Mouse (Mus musculus): ENCODE measurements around the gene Bbs9.

The Bbs9 gene

GRCm38 (mm10) chr9:22468170-22468898, 7.2 kb upstream of the Bbs9 start:
- DNase-seq: peak; percentile 70

GRCm38 (mm10) chr9:22468899-22469259, 6.6 kb upstream of the Bbs9 start:
- DNase-seq: no peak

- no peak for DNase-seq
These were observed 5.9 kb upstream of the Bbs9 start, which contains the start of gene Rp9 for GRCm38 (mm10) chr9:22469643-22470042. Gene Rp9, minus strand, starts transcription at chr9:22469743.

DNA sequence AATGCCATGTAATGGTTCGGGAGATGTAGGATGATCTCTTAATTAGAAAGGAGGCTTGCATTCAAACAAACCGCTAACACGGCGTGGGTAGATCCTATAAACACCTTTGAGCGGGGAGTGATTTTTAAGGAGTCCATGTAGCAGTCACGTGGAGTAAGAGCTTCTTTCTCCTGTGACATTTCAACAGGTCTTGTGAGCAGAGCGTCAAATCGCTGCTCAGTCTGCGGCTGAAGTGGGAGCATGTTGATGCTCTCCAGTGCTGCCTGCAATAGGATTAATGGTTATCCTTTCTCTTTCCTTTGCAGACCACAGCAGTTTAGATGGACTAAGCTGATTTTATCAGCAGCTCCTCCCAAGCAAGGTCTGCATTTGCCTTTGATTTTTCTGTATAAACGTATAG, 750 bp downstream of the Bbs9 start:
- DNase-seq: no peak

DNA sequence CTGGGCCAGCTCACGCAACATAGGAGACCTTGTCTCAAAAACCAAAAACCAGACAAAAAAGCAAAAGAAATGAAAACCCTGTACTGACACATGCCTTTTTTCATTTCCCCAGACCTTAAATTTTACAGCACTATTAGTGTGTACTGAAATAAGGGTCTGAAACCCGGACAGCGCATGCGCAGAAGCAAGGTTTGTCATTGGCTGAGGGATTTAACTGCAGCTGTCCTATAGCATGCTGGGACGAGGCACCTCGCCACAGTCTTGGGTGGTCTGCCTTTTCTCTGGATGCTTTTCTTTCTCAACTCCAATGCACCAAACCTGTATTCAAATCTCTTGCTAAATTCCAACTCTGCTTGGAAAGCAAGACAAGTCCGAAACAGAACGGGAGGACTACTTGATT, 3.4 kb downstream of the Bbs9 start:
- DNase-seq: no peak

DNA sequence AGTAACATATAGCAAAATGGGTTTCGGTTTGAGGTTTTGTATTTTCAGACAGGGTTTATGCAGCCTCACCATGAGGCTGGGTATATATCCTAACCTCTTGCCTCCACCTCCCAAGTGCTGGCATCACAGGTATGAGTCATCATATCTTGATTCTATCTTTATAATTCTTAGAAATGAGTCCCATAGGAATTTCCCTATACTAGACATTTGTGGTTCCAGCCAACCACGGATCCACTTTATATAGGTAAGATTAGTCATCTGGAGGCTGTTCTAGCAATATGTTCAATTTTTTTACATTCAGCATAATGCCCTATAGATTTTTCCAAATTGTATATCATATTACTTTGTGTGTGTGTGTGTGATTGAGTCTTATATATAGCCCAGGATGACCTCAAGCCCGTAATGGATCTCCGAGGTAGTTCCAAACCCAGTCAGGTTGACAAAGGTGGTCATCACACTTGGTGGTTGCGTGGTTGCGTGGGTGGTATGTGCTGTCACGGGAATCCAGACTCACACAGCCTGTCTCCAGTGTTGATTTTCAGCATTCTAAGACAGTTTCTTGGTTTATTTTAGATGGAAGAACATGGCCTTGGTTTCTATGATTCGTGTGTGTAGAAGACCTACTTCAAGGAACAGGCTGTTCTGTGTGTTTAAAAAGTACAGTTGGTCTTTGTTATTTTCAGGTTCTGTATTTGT, 8.5 kb downstream of the Bbs9 start:
- DNase-seq: no peak

DNA sequence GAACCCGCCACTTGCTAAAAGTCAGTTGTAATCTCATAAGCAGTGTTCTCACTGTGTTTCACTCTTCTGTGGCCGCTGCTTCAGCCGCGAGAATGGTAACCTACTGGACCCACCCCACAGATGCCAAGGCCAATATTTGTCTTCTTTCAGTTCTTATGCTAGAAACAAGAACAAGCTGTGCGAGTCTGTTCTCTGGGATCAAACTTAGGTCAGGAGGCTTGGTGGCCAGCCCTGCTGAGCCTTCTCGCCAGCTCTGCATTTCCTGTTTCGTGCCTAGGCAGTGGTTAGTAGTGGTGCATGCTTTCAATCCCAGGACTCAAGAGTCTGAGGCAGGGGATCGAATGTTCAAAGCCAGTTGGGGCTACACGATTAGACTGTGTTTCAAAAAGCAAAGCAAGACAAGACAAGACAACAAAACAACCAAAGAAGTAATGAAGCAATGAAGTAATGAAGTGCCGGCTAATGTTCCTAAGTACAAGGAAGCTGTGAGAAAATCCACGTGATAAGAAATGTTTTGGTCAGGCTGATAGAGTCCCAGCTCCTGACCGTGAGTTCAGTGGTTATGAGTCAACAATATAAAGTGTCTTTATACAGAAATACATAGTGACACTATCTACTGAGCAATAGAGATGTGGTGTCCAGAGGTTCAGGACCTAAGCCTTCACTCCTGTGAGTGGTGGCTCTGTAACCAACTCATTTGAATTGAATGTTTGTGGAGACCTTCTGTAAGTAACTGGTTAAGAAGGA, 9.2 kb downstream of the Bbs9 start:
- no peak for DNase-seq

DNA sequence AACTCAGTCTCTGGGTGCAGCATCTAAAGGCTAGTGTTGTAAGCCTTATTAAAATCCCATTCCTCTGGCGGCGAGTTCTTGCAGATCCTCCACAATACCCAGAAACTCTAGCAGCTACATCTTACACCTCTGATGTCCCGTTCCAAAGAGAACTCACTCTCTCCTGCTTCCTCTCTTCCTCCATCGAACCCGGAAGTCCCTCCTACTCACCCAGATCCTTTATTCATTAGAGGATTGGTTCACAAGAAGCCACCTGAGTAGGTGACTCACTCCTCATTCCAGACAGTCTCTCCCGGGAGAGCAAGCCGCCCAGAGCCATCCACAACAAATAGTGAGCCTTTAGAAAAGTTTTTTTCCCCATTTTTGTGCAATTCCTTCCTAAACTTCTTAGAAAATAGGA, 10.7 kb downstream of the Bbs9 start:
- DNase-seq: no peak

DNA sequence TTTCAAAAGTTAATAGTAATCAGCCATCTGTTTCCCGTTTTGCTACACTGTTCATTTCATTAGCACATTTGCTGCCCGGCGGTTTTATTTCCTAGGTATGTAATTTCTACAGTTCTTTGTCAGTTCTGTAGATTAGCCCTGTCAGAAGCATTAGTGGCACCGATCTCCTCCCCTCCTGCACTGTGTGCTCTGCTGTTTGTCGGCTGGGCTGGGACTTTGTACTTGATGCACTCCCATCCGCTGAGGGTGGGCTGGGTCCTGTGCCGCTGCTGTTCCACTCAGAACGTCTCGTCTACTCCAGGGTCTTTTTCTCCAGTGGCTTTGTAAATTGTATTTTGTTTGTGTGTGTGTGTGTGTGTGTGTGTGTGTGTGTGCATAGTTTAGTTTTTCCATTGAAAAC, 13.4 kb downstream of the Bbs9 start:
- no peak for DNase-seq

GRCm38 (mm10) chr9:22494203-22494807, 18.8 kb downstream of the Bbs9 start:
- DNase-seq: no peak

GRCm38 (mm10) chr9:22495133-22495532, 19.6 kb downstream of the Bbs9 start:
- DNase-seq: no peak

DNA sequence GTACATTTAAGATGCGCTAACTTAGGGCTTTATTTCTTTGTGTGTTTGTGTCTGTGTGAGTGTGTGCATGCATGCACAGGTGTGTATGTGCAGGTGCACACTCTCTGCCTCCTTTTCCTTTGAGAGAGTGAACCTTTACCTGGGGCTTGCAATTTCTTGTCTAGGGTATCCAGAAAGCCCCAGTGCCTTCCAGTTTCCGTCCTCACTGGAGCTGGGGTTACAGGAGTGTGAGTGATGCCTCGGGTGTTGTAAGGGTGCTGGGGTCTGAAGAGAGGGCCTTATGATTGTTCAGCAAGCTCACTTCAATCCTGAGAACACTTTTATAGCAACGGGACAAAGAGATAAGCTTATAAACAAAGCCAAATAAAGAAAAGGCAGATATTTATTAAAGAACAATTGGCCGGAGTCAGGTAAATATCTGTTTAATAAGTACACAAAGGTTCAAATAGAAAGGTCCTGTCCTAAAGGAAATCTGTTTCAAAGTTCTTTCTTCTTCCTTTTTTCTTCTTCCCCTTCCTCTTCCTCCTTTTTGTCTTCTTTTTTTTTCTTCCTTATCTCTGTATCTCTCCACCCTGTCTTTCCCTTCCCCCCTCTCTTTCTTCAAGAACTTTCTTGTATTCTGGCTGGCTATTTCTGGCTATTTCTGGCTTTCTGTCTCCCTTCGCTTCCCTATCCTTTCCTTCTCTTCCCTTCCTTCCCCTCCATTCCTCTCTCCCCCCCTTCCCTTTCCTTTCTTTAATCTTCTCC, 21.7 kb downstream of the Bbs9 start:
- no peak for DNase-seq

DNA sequence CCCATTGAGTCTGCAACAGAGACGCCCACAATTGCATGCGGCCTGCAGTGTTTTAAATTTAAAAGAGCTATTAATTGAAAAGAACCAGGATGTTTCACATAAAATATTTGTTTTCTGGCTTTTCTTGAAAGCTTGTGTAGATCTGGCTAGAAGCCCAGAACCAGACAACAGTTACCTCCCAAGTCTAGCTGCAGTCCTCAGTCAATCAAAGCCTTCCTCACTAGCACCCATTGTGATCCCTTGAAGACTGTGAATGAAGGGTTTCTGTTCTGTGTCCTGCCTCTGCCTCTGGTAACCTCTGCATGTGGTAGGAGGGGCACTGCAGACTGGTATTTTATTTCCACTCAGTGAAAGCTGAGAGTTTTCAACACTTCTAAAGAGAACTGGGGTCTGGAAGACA, 27.5 kb downstream of the Bbs9 start:
- no peak for DNase-seq

GRCm38 (mm10) chr9:22503581-22503980, 28.1 kb downstream of the Bbs9 start:
- no peak for DNase-seq

DNA sequence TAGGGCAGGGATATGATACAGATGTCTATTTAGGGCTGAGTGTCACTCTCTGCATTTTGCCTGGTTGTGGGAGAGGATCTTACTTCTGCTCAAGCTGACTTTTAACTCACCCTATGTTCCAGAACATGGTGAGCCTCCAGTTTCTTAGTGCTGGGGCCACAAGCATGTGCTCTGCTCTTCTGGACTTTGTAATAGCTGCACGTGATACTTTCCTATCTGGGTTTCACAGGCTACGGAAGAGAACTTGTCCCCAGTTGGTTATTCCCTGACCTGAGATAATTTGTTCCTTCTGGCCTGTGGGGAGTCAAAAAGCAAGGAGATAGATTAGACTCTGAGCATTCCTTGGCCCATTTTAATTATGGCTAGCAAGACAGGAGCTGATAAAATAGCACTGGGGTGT, 30.1 kb downstream of the Bbs9 start:
- no peak for DNase-seq

DNA sequence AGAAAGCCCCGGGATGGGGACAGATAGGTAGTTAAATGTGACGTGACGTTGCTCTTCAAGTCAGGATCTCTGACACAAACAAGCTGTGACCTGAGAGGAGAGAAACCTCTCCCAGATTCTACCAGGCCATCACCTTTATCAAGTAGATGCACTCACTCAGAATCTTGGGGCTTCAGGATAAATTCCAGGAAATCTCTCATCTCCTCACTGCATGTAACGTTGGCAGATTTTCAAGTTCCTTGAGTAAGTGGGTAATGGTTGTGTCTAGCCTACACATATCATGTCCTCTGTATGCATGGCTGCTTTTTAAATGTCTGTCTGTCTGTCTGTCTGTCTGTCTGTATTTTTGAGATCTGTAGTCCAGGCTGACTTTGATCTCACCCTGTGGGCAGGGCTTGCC, 39.6 kb downstream of the Bbs9 start:
- DNase-seq: no peak

DNA sequence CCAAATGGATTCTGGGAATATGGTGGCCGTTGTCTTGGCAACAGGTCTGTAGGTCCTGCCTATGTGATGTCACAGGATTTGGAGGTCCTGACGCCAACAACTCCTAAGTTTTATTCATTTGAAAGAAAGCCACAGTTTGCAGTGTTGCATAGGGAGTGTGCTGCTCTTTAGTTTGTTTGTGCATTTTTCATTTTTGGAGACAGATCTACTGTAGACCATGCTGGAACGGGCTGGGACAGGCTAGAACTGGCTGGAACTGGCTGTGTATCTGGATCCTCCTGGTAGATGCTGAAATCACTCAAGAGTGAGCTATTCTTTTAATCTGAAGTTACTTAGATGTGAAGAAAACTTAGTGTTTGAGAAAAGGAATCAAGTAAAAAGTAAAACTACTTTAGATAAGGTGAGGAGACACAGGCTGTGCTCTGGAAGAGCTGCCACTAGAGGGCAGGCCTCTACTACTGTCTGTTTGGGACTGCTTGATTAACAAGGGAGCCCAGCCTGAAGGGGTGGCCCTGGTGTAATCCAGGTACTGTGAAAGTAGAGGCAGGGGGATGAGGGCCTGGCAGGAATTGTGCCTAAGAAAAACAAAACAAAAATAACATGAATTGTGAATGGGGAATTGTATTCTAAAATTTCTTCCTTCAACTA, 43.0 kb downstream of the Bbs9 start:
- DNase-seq: peak; percentile 32

DNA sequence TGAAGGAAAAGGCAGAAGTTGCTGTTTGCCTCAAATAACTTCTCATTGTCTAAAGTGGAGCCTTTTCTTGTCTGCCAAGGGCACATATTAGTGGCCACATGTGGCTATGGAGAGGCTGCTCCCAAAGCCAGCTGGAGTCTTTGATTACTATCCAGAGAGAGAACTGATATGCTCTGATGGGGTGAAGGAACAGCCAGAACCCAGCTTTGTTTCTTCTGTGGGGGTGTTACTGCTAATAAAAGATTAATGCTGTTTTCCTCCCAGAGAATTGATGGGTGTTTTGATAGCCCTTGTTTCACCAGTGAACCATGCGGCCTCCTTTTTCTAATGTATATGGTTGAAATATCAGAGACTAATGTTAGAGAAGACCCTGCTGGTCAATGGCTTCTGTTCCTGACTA, 47.9 kb downstream of the Bbs9 start:
- no peak for DNase-seq

DNA sequence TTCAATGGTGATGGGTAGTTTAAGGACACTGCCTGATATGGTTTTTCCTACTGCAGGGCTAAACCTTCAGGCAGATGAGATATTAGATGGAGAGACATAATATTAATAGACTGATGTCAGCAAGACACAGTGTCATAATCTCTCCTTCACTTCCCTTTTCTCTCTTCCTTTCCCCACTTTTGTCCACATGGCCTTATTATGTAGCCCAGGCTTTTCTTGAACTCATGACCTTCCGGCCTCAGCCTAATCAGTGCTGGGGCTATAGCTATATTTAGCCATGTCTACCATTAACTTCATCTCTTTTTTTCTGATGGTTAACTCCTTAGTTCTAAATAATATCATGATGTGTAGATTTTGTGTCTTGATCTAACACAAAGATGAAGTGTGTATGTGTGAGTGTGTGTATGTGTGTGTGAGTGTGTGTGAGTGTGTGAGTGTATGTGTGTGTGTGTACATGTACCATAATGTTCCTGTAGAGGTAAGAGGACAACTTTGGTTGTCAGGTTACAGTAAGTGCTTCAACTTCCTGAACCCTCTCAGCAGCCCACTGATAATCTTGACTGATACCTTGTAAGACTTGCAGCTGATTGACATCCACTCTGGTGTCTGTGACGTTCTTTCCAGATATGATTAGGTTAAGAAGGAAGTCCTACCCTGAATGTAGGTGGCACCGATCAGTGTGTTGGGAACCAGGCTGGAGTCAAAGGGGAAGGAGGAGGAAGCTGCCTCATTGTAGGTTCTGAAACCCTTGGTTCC, 55.4 kb downstream of the Bbs9 start:
- no peak for DNase-seq

DNA sequence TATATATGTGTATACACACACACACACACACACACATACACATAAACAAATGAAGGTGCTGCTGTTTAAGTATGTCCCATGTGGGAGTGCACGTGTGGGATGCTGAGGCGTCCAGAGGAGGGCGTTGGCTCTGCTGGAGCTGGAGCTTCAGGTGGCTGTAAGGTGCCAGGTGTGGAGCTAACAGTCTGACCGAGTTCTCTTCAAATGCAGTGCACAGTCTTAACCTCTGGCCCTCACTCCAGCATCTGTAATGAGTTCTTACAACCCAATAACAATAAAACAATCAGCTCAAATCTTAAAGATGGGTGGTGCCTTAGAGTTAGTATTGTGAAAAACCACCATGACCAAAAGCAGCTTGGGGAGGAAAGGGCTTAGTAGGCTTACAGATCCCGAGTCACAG, 56.6 kb downstream of the Bbs9 start:
- DNase-seq: no peak

- peak; percentile 6 for DNase-seq
These were observed 57.4 kb downstream of the Bbs9 start for GRCm38 (mm10) chr9:22532810-22533447.
